Mouse (Mus musculus) CH12.LX (cell line): Measurements from ENCODE around the gene Erbb4. TPM values are rescaled to one million over a fixed set of nuclear protein-coding genes. Genes with fewer than 3 reads are reported as not detected.

ENCODE experiments used
- DNase-seq: peaks from one replicate; pipeline ENCODE4 v3.0.0-alpha.2; 2013; ENCODE audit errors: extremely low read depth
- H3K27ac ChIP-seq: 2 replicates; pipeline ENCODE4 v1.5.1; 2012; ENCODE audit warnings: low read depth, mild to moderate bottlenecking, control low read depth, moderate library complexity; ENCODE audit not compliant: insufficient read depth
- H3K27me3 ChIP-seq: replicated peaks from 2 replicates; pipeline ENCODE3; 2012; ENCODE audit warnings: inconsistent platforms
- H3K36me3 ChIP-seq, 2 experiments: replicated peaks in 1 of 2; 2 replicates each; pipeline versions ENCODE3 to v1.6.1; 2012; ENCODE audit warnings: inconsistent platforms in 1 of 2, low read length in 1 of 2, mild to moderate bottlenecking in 1 of 2, mixed read lengths in 1 of 2, moderate library complexity in 1 of 2; ENCODE audit not compliant: control insufficient read depth in 1 of 2, insufficient read depth in 1 of 2
- H3K4me1 ChIP-seq, 2 experiments: 2 replicates each; pipeline ENCODE4 v1.6.1; 2012; ENCODE audit warnings: inconsistent platforms in 1 of 2, moderate library complexity in 1 of 2; ENCODE audit not compliant: insufficient read depth in 2 of 2, control insufficient read depth in 1 of 2
- H3K4me2 ChIP-seq: 2 replicates; pipeline ENCODE4 v1.6.1; 2012; ENCODE audit warnings: low read depth, mild to moderate bottlenecking, control low read depth; ENCODE audit not compliant: poor library complexity, insufficient read depth, severe bottlenecking
- H3K4me3 ChIP-seq, 3 experiments: fragments of 150-350 bp in 1 of 3; sonication (generic) in 1 of 3; replicated peaks in 1 of 3; 2 replicates each; pipeline versions ENCODE3 to v1.5.1; 2011 to 2012; ENCODE audit warnings: low read depth in 2 of 3, low read length in 2 of 3, mild to moderate bottlenecking in 2 of 3, moderate library complexity in 2 of 3, control low read depth in 1 of 3, improper control_type of control experiment in 1 of 3, inconsistent platforms in 1 of 3, mixed read lengths in 1 of 3; ENCODE audit not compliant: poor library complexity in 1 of 3
- H3K79me2 ChIP-seq: replicated peaks from 2 replicates; pipeline ENCODE4 v1.6.1; 2012; ENCODE audit warnings: mild to moderate bottlenecking, moderate library complexity; ENCODE audit not compliant: control insufficient read depth, poor library complexity, insufficient read depth, severe bottlenecking; ENCODE audit errors: extremely low read depth
- H3K9ac ChIP-seq: 2 replicates; pipeline ENCODE4 v1.6.1; 2012; ENCODE audit warnings: low read depth, mild to moderate bottlenecking, control low read depth, moderate library complexity; ENCODE audit not compliant: insufficient read depth
- H3K9me3 ChIP-seq: replicated peaks from 2 replicates; pipeline ENCODE3; 2012; ENCODE audit warnings: low read length, inconsistent platforms, mixed read lengths
- BHLHE40 ChIP-seq: IDR thresholded peaks from 2 replicates; pipeline ENCODE4 v1.6.1; 2011; ENCODE audit warnings: mild to moderate bottlenecking, low read depth, low read length, improper control_type of control experiment
- CHD1 ChIP-seq: IDR thresholded peaks from 2 replicates; pipeline ENCODE4 v1.6.1; 2012; ENCODE audit warnings: low read depth, low read length, improper control_type of control experiment, inconsistent platforms
- CTCF ChIP-seq, 2 experiments: IDR thresholded peaks in 1 of 2; conservative IDR thresholded peaks in 1 of 2; 2 replicates each; pipeline ENCODE4 v1.5.1; 2011 to 2012; ENCODE audit warnings: low read depth in 2 of 2, low read length in 2 of 2, improper control_type of control experiment in 1 of 2, inconsistent platforms in 1 of 2, mild to moderate bottlenecking in 1 of 2, moderate library complexity in 1 of 2
- E2F4 ChIP-seq: IDR thresholded peaks from 2 replicates; pipeline ENCODE4 v1.6.1; 2011; ENCODE audit warnings: low read depth, low read length, improper control_type of control experiment; ENCODE audit not compliant: insufficient replicate concordance
- EP300 ChIP-seq: IDR thresholded peaks from 2 replicates; pipeline ENCODE4 v1.6.1; 2011; ENCODE audit warnings: low read length, improper control_type of control experiment
- IRF4 ChIP-seq: IDR thresholded peaks from 2 replicates; pipeline ENCODE4 v1.6.1; 2014; ENCODE audit warnings: low read depth, mild to moderate bottlenecking, inconsistent platforms, low read length, improper control_type of control experiment
- MAZ ChIP-seq: IDR thresholded peaks from 2 replicates; pipeline ENCODE4 v1.6.1; 2012; ENCODE audit warnings: low read depth, mild to moderate bottlenecking, inconsistent platforms, low read length, improper control_type of control experiment, moderate library complexity
- NELFE ChIP-seq: IDR thresholded peaks from 2 replicates; pipeline ENCODE4 v1.6.1; 2011; ENCODE audit warnings: low read depth, low read length, improper control_type of control experiment
- NRF1 ChIP-seq: IDR thresholded peaks from 2 replicates; pipeline ENCODE4 v1.6.1; 2014; ENCODE audit warnings: low read depth, mild to moderate bottlenecking, inconsistent platforms, low read length, improper control_type of control experiment, moderate library complexity
- PAX5 ChIP-seq: IDR thresholded peaks from 2 replicates; pipeline ENCODE4 v1.6.1; 2012; ENCODE audit warnings: low read length, inconsistent platforms, mixed read lengths
- POLR2A ChIP-seq: IDR thresholded peaks from 2 replicates; pipeline ENCODE4 v1.6.1; 2011; ENCODE audit warnings: low read depth, mild to moderate bottlenecking, improper control_type of control experiment, low read length
- POLR2AphosphoS2 ChIP-seq: IDR thresholded peaks from 2 replicates; pipeline ENCODE4 v1.6.1; 2011; ENCODE audit warnings: low read depth, low read length, improper control_type of control experiment
- RAD21 ChIP-seq: IDR thresholded peaks from 2 replicates; pipeline ENCODE4 v1.6.1; 2011; ENCODE audit warnings: low read depth, mild to moderate bottlenecking, low read length, improper control_type of control experiment, moderate library complexity
- RCOR1 ChIP-seq: conservative IDR thresholded peaks from 2 replicates; pipeline ENCODE4 v1.6.1; 2012; ENCODE audit warnings: low read depth, mild to moderate bottlenecking, inconsistent platforms, low read length, improper control_type of control experiment
- SMC3 ChIP-seq: IDR thresholded peaks from 2 replicates; pipeline ENCODE4 v1.6.1; 2011; ENCODE audit warnings: low read depth, low read length, improper control_type of control experiment
- TBP ChIP-seq: conservative IDR thresholded peaks from 2 replicates; pipeline ENCODE4 v1.6.1; 2011; ENCODE audit warnings: low read depth, low read length, improper control_type of control experiment
- TCF12 ChIP-seq: IDR thresholded peaks from 2 replicates; pipeline ENCODE4 v1.6.1; 2014; ENCODE audit warnings: low read depth, mild to moderate bottlenecking, inconsistent platforms, low read length, improper control_type of control experiment
- UBTF ChIP-seq: IDR thresholded peaks from 2 replicates; pipeline ENCODE4 v1.6.1; 2012; ENCODE audit warnings: low read depth, mild to moderate bottlenecking, inconsistent platforms, low read length, improper control_type of control experiment, moderate library complexity
- USF2 ChIP-seq: conservative IDR thresholded peaks from 2 replicates; pipeline ENCODE4 v1.6.1; 2011; ENCODE audit warnings: low read depth, low read length, improper control_type of control experiment
- ZC3H11A ChIP-seq: IDR thresholded peaks from 2 replicates; pipeline ENCODE4 v1.6.1; 2012; ENCODE audit warnings: low read depth, mild to moderate bottlenecking, inconsistent platforms, low read length, improper control_type of control experiment
- ZKSCAN1 ChIP-seq: IDR thresholded peaks from 2 replicates; pipeline ENCODE4 v1.6.1; 2012; ENCODE audit warnings: low read depth, inconsistent platforms, low read length, improper control_type of control experiment, borderline replicate concordance
- ZMIZ1 ChIP-seq: IDR thresholded peaks from 2 replicates; pipeline ENCODE4 v1.6.1; 2012; ENCODE audit warnings: low read depth, mild to moderate bottlenecking, inconsistent platforms, low read length, improper control_type of control experiment
- dilution Hi-C: fragments of 300-500 bp; cut with MboI; formaldehyde crosslinking; loops from 2 replicates; pipeline ENCODE4 v1.14.3; 2020; ENCODE audit warnings: low sequenced_read_pairs; ENCODE audit not compliant: extremely low pct_unique_long_range_greater_than_20kb, extremely low pct_ligation_motif_present
- in situ Hi-C: fragments of 300-500 bp; cut with MboI; formaldehyde crosslinking; loops from 3 replicates; pipeline ENCODE4 v1.14.3; 2019; ENCODE audit warnings: low sequenced_read_pairs, low pct_ligation_motif_present, low pct_unique_long_range_greater_than_20kb, mixed read lengths
- polyA plus RNA-seq: library from polyadenylated mRNA; unstranded; fragments of >175 nt; gene quantifications from 2 replicates; pipeline ENCODE4 v1.2.1, GENCODE M21; 2012; ENCODE audit warnings: low read depth; ENCODE audit not compliant: insufficient read length
- total RNA-seq, 2 experiments: library from RNA; depleted of rRNA; stranded (reverse); fragments of 300-350 nt in 1 of 2; fragments of >200 nt in 1 of 2; gene quantifications; 2 replicates each; pipeline ENCODE4 v1.2.3; 2012 to 2014

Erbb4 gene
- total and polyA plus RNA-seq, 3 experiments: not detected

DNA sequence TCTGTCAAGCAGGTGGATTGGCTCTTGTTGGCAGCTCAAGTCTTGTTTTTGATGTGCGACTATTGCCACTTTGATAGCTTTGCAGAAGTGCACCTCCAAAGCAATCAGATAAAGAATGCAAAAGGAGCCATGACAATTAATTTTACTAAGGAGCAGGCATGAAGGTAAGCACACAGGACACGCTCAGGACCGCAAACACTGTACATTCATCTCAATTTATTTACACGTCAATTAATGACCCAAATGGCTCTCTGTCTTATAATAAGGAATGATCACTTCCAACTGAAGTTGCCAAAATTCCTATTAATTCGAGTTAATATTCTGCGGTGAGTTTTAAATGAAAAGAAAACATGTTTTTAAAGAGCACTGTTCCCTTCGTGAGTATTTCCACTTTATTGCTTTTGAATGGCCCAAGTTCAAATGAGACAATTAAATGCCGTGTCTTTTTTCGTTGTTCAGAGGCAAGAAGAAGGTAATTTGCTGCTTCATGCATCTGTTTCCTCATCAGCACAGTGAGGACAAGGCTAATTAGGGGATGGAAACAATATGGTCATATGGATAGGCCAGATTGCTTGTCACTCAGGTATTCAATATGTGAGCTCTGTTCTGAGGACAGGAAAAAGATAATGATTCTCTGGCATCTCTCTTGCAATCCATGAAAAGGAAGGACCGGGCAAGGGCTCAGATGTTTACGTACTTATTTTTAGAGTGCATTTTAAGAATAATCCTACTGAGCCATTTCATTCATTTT, 61.5 kb downstream of the Erbb4 start:
- no peak overlapping the region for H3K27ac ChIP-seq
- H3K36me3 ChIP-seq: no peaks in the 10 kb centered on the region
- no peak overlapping the region for H3K9ac ChIP-seq
- no peaks in the 10 kb centered on the region for H3K27me3 ChIP-seq
- no peaks in the 10 kb centered on the region for H3K4me1 ChIP-seq
- no peak overlapping the region for H3K4me3 ChIP-seq
- no peak for DNase-seq
- no peak for TF ChIP-seq MAZ
- TF ChIP-seq BHLHE40: no peak
- no peak for TF ChIP-seq CTCF (conservative IDR thresholded peaks at IDR 0.05 in 1 of 2, IDR thresholded peaks at IDR 0.05 in 1 of 2; ENCODE audit: low read depth in 2 of 2, low read length in 2 of 2)
- TF ChIP-seq UBTF: no peak
- no peak for TF ChIP-seq ZC3H11A
- TF ChIP-seq, all 38 proteins: peak for 0
- in situ Hi-C loops: no loop called here
- H3K79me2 ChIP-seq: no peaks in the 10 kb centered on the region
- dilution Hi-C loops: no loop called here
- H3K4me2 ChIP-seq: no peak overlapping the region
- peaks cover 13% of the 10 kb centered on the region for H3K9me3 ChIP-seq

DNA sequence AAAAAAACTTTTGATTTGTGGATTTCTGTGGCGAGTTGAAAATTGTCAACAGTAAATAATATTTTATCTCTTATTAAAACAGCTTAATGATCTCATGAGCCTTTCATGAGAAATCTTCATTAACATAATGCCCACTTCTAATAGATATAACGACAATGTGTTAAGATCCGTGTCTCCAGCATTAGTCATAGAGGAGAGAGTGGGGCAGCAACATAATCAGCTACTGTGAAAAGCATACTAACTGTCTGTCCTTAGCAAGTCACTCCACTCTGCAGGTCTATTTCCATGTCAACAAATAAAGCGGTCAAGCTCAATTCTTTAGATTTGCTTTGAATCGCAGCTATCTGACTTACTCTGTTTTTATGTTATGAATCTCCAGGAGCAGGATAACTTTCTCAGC, 80.0 kb downstream of the Erbb4 start:
- dilution Hi-C loops: no loop called here
- no peak for TF ChIP-seq POLR2A
- no peak for TF ChIP-seq ZKSCAN1
- no peak for TF ChIP-seq IRF4
- TF ChIP-seq RAD21: no peak
- no peak for TF ChIP-seq MAZ
- no peak for TF ChIP-seq PAX5
- TF ChIP-seq CTCF (conservative IDR thresholded peaks at IDR 0.05 in 1 of 2, IDR thresholded peaks at IDR 0.05 in 1 of 2; ENCODE audit: low read depth in 2 of 2, low read length in 2 of 2): no peak
- TF ChIP-seq NELFE: no peak
- TF ChIP-seq ZC3H11A: no peak
- TF ChIP-seq EP300: no peak
- no peak for TF ChIP-seq USF2
- TF ChIP-seq, all 38 proteins: peak for 0
- no peak overlapping the region for H3K27ac ChIP-seq
- no peak for DNase-seq
- no peaks in the 10 kb centered on the region for H3K27me3 ChIP-seq
- H3K4me1 ChIP-seq: no peaks in the 10 kb centered on the region
- in situ Hi-C loops: no loop called here
- no peak overlapping the region for H3K4me2 ChIP-seq
- H3K36me3 ChIP-seq: no peaks in the 10 kb centered on the region
- no peak overlapping the region for H3K4me3 ChIP-seq
- H3K79me2 ChIP-seq: no peaks in the 10 kb centered on the region
- no peak overlapping the region for H3K9ac ChIP-seq
- peaks cover 7% of the 10 kb centered on the region for H3K9me3 ChIP-seq

DNA sequence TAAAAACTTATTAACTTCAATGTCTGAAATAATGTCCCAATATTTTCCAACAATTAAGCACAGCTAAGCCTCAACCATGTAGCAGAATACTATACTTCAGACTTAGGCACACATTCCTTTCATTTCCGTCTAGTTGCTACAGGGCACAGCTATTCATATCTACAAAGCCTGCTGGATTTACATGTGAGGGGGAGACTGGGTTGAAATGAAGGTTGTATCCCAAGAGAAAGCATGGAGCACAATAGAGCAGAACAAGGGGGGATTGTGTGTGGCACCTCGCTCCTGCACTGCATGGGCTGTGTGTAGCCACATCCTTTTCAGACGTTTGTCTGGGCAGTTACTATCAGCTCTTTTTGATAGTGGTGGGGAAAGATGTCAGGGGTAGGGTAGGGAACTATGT, 83.0 kb downstream of the Erbb4 start:
- in situ Hi-C loops (no loop called here), dilution Hi-C loops (no loop called here)
- no peak for TF ChIP-seq RCOR1
- TF ChIP-seq BHLHE40: no peak
- TF ChIP-seq POLR2AphosphoS2: no peak
- TF ChIP-seq MAZ: no peak
- TF ChIP-seq E2F4: no peak
- TF ChIP-seq POLR2A: no peak
- TF ChIP-seq SMC3: no peak
- TF ChIP-seq NELFE: no peak
- no peak for TF ChIP-seq USF2
- no peak for TF ChIP-seq TCF12
- TF ChIP-seq NRF1: no peak
- TF ChIP-seq ZMIZ1: no peak
- no peak for TF ChIP-seq CHD1
- TF ChIP-seq CTCF (conservative IDR thresholded peaks at IDR 0.05 in 1 of 2, IDR thresholded peaks at IDR 0.05 in 1 of 2; ENCODE audit: low read depth in 2 of 2, low read length in 2 of 2): no peak
- TF ChIP-seq IRF4: no peak
- no peak for TF ChIP-seq TBP
- H3K27ac ChIP-seq: no peak overlapping the region
- H3K79me2 ChIP-seq: no peaks in the 10 kb centered on the region
- no peak overlapping the region for H3K4me3 ChIP-seq
- H3K4me1 ChIP-seq: no peaks in the 10 kb centered on the region
- no peak overlapping the region for H3K9ac ChIP-seq
- no peaks in the 10 kb centered on the region for H3K27me3 ChIP-seq
- no peaks in the 10 kb centered on the region for H3K36me3 ChIP-seq
- no peak overlapping the region for H3K4me2 ChIP-seq
- DNase-seq: no peak
- H3K9me3 ChIP-seq: peaks cover 8% of the 10 kb centered on the region
